Mouse (Mus musculus) olfactory bulb, adult 2 months (tissue): ENCODE results near the gene Rtkn2.

ENCODE experiments used
- CTCF ChIP-seq: fragments of 200-500 bp; IDR thresholded peaks from 2 replicates; pipeline ENCODE4 v1.5.1; 2012; ENCODE audit warnings: low read depth, mild to moderate bottlenecking, low read length, moderate library complexity; ENCODE audit not compliant: insufficient read depth
- POLR2A ChIP-seq: fragments of 200-500 bp; IDR thresholded peaks from 2 replicates; pipeline ENCODE4 v1.6.1; 2012; ENCODE audit warnings: mild to moderate bottlenecking, low read depth, low read length, moderate library complexity; ENCODE audit not compliant: insufficient read depth

DNA sequence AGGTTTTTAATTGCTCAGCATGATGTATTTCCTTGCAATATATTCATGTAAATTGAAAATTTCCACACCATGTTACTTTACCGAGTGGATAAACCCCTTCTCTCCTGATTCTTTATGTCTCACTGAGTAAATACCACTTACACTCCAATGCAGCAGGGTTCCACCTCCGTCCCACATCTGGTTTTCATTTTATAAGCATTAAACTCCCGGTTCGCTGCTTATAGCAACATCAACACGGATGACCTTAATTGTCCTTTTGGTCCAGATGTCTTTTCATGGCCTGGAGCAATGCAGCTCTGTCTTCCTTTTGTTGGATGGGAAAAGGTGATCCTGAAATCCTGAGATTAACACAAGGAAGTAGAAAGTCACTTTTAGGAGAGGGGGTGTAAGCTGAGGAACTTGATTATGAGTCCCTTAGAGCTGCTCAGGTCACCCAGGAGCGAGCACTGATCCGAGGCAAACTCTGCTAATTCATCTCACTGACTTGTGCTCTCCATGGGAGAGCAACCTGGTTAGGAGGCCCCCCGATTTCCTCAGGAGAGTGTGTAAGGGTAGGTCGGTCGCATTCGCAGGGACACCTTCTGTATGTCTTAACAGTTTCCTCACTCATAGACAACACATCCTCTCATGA is 8.1 kb upstream of the Rtkn2 start:
- TF ChIP-seq POLR2A (no peak), CTCF (no peak)
